Mouse (Mus musculus) embryonic facial prominence, embryonic 15.5 days (tissue): ENCODE results near the gene Cdrt4. TPM values are rescaled to one million over a fixed set of nuclear protein-coding genes. Genes with fewer than 3 reads are reported as not detected.

ENCODE experiments used
- ATAC-seq: fragments of 200-750 bp; cut with Nextera tagmentation; 2 replicates; pipeline ENCODE4 v1.8.0; 2017; ENCODE audit warnings: low read depth, moderate TSS enrichment; ENCODE audit not compliant: insufficient number of reproducible peaks, low FRiP score, low TSS enrichment
- H3K27ac ChIP-seq: fragments of 300-500 bp; sonication (generic); replicated peaks from 2 replicates; pipeline ENCODE4 v1.5.1; 2015; ENCODE audit warnings: mild to moderate bottlenecking, inconsistent platforms
- H3K27me3 ChIP-seq: fragments of 300-500 bp; sonication (generic); 2 replicates; pipeline ENCODE4 v1.6.1; 2015; ENCODE audit warnings: inconsistent platforms
- H3K36me3 ChIP-seq: fragments of 300-500 bp; sonication (generic); 2 replicates; pipeline ENCODE4 v1.6.1; 2015; ENCODE audit warnings: mild to moderate bottlenecking, inconsistent platforms
- H3K4me1 ChIP-seq: fragments of 300-500 bp; sonication (generic); 2 replicates; pipeline ENCODE4 v1.6.1; 2015; ENCODE audit warnings: inconsistent platforms
- H3K4me2 ChIP-seq: fragments of 300-500 bp; sonication (generic); replicated peaks from 2 replicates; pipeline ENCODE4 v1.6.1; 2015; ENCODE audit warnings: mild to moderate bottlenecking, inconsistent platforms
- H3K4me3 ChIP-seq: fragments of 300-500 bp; sonication (generic); replicated peaks from 2 replicates; pipeline ENCODE4 v1.5.1; 2015; ENCODE audit warnings: mild to moderate bottlenecking, inconsistent platforms
- H3K9ac ChIP-seq: fragments of 300-500 bp; sonication (generic); 2 replicates; pipeline ENCODE4 v1.6.1; 2015; ENCODE audit warnings: inconsistent platforms
- H3K9me3 ChIP-seq: fragments of 300-500 bp; sonication (generic); replicated peaks from 2 replicates; pipeline ENCODE4 v1.6.1; 2016; ENCODE audit warnings: inconsistent platforms
- WGBS: fragments of 180-500 bp; shearing (Covaris S2); methylation state at CpG from one replicate; pipeline ENCODE4 v1.1.7; 2015; 5-methylcytosine and 5-hydroxymethylcytosine counted together
- polyA plus RNA-seq: library from polyadenylated mRNA; unstranded; fragments of >200 nt; fragmentation: Nextera tagmentation; extraction: Ambion mirVana; gene quantifications from 2 replicates; pipeline ENCODE4 v1.2.1, GENCODE M21; 2015

Gene Cdrt4
- polyA plus RNA-seq, 1 experiment from 2014 or later, result 0.32 TPM

DNA sequence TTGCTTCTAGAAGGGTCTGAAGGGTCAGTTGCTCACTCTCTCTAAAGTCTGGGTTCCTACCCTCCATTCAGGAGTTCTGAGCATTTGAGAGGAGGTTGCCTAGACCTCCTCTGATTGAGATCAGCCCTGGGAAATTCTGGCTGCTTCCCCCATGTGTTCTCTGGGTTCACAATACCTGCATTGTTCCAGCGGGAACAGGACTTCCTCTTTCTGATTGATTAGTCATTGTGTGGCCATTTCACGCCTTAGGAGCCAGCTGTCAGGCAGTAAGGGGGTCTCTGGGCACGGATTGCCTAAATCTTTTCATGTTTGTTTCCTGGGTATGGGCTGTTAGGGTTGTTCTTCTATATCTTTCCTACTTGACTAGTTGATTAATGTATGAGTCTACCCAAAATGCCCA lies 32.8 kb downstream of the Cdrt4 start:
- H3K27ac ChIP-seq, result no peak overlapping the region
- no peaks in the 10 kb centered on the region for H3K27me3 ChIP-seq
- peaks cover 2% of the 10 kb centered on the region; the same call in 1 of the 2 replicates for H3K4me1 ChIP-seq
- no peak for ATAC-seq
- H3K4me2 ChIP-seq, result no peak overlapping the region
- no peak overlapping the region for H3K4me3 ChIP-seq
- no peak overlapping the region for H3K9ac ChIP-seq
- H3K9me3 ChIP-seq, result no peaks in the 10 kb centered on the region
- 25% methylated on average over 3 of the region's 3 CpGs for whole genome bisulfite sequencing
- no peaks in the 10 kb centered on the region for H3K36me3 ChIP-seq

DNA sequence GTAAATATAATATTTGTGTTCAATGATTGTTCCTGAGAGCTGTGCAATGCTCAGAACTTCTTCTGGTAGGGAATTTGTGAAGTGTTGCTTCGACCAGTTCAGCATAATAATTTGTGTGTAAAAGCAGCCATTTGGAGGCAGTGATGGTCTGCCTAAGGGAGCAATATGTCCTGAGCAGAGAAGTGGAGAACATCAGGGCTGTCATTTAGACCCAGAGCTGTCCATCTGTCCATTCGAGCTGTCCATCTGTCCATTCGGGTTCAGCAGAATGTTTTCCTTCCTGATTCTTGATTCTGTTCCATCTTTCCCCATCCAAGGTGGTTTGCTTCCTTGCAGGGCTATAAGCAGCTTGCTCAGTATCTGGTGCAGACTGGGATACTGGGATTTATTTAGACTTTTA lies 33.4 kb downstream of the Cdrt4 start:
- ATAC-seq, result no peak
- H3K36me3 ChIP-seq, result no peaks in the 10 kb centered on the region
- H3K9ac ChIP-seq, result no peak overlapping the region
- H3K9me3 ChIP-seq, result no peaks in the 10 kb centered on the region
- H3K4me1 ChIP-seq, result peaks cover 2% of the 10 kb centered on the region; the same call in 1 of the 2 replicates
- H3K4me2 ChIP-seq, result no peak overlapping the region
- no peak overlapping the region for H3K27ac ChIP-seq
- H3K27me3 ChIP-seq, result no peaks in the 10 kb centered on the region
- no peak overlapping the region for H3K4me3 ChIP-seq
- WGBS, result 63% methylated on average over 3 of the region's 3 CpGs

DNA sequence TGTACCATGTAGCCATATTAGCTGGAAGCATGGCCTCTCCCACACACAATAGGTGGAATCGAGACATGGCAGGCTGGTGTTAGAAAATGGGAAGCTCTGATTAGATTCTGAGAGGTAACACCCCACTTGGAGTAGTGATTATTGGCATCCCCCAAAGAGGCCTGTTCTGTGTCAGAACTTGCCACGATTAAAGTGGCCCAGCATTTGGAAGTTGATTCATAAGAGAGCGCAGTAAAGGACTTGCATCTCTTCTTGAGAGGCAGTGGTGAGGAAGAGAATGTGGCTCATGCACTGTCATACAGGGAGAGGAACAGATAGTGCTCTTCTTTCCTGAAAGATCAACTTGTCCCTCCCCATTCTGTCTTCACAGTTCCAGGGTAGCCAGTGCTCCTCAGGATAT lies 34.1 kb downstream of the Cdrt4 start:
- Histone ChIP-seq H3K9ac (no peak overlapping the region), H3K36me3 (no peaks in the 10 kb centered on the region), H3K4me1 (peaks cover 2% of the 10 kb centered on the region; the same call in 1 of the 2 replicates), H3K27me3 (no peaks in the 10 kb centered on the region), H3K27ac (no peak overlapping the region), H3K4me3 (no peak overlapping the region), H3K9me3 (no peaks in the 10 kb centered on the region), H3K4me2 (no peak overlapping the region)
- WGBS, result 81% methylated on average over 3 of the region's 3 CpGs
- no peak for ATAC-seq

- Histone ChIP-seq H3K4me3 (no peak overlapping the region), H3K27me3 (no peaks in the 10 kb centered on the region), H3K4me1 (peaks cover 2% of the 10 kb centered on the region; the same call in 1 of the 2 replicates), H3K27ac (no peak overlapping the region), H3K4me2 (no peak overlapping the region), H3K9ac (no peak overlapping the region), H3K36me3 (no peaks in the 10 kb centered on the region), H3K9me3 (no peaks in the 10 kb centered on the region)
- ATAC-seq, result no peak
- WGBS, result 65% methylated on average over 4 of the region's 4 CpGs
These were observed 35.6 kb downstream of the Cdrt4 start for GRCm38 (mm10) chr11:62986578-62986977.

GRCm38 (mm10) chr11:62990150-62990685 lies 39.2 kb downstream of the Cdrt4 start:
- 95% methylated on average over 3 of the region's 3 CpGs for WGBS
- no peaks in the 10 kb centered on the region for H3K27me3 ChIP-seq
- no peaks in the 10 kb centered on the region; the same call in 1 of the 2 replicates for H3K4me1 ChIP-seq
- no peak overlapping the region for H3K4me3 ChIP-seq
- H3K9me3 ChIP-seq, result no peaks in the 10 kb centered on the region
- H3K27ac ChIP-seq, result no peak overlapping the region
- no peak overlapping the region for H3K9ac ChIP-seq
- no peak overlapping the region for H3K4me2 ChIP-seq
- ATAC-seq, result no peak
- H3K36me3 ChIP-seq, result no peaks in the 10 kb centered on the region

DNA sequence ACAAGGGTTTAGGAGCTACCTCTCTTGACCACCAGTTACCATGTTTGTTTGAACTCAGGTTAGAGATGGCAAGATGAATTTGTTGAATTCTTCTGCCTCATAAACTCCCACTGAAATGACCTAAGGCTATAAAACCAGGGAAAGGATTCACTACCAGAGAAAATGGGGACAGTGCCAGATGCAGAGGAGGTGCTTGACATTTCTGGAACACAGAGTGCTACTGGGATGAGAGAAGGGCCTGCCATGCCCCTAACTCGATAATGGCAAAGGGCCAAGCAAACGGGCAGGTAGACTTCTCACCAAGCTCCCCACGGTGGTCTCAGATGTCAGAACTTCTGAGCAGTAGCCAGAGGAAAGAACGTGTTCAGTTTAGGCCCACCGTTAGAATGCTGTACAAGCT lies 39.8 kb downstream of the Cdrt4 start:
- Histone ChIP-seq H3K27ac (no peak overlapping the region), H3K27me3 (no peaks in the 10 kb centered on the region), H3K4me3 (no peak overlapping the region), H3K36me3 (no peaks in the 10 kb centered on the region), H3K4me2 (no peak overlapping the region), H3K4me1 (no peaks in the 10 kb centered on the region), H3K9ac (no peak overlapping the region), H3K9me3 (no peaks in the 10 kb centered on the region)
- 55% methylated on average over 5 of the region's 5 CpGs for WGBS
- ATAC-seq, result no peak

GRCm38 (mm10) chr11:62992545-62993242 lies 41.7 kb downstream of the Cdrt4 start:
- Histone ChIP-seq H3K9me3 (no peaks in the 10 kb centered on the region), H3K4me2 (no peak overlapping the region), H3K27me3 (no peaks in the 10 kb centered on the region), H3K36me3 (no peaks in the 10 kb centered on the region), H3K9ac (no peak overlapping the region), H3K4me3 (no peak overlapping the region), H3K27ac (no peak overlapping the region), H3K4me1 (peaks cover 13% of the 10 kb centered on the region)
- 86% methylated on average over 13 of the region's 13 CpGs for WGBS
- no peak for ATAC-seq

DNA sequence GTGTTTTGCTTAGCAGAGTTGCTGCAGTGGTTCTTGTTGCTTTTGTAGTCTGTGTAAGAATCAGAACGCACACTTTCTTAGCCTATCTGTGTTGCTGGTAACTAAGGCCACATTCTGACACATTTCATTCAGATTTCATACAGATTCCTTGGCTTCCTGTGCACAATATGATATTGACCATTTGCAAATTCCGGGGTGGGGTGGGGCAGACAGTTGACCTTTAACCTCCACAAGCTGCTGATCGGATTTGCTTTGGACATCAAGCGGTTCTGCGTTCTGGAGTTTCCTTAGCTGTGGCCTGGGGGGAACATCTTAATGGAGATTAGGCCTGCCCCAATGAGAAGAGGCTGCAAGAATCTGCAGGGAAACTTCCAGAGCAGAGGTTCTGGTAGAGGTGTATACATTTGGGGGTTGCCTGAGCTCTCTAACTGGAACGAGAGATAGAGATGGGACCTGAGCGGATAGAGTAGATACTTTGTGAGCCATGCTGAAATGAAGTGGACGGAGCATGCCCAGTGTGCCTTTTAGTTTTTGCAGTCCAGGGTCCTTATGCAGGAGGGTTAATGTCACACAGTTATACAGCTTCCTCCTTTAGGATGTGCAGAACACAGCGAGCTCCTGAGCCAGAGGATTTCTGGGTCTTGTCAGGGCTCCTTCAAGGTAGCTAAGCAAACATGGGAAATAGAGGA lies 44.2 kb downstream of the Cdrt4 start:
- H3K4me3 ChIP-seq, result no peak overlapping the region
- 75% methylated on average over 9 of the region's 9 CpGs for WGBS
- no peak overlapping the region for H3K4me2 ChIP-seq
- no peaks in the 10 kb centered on the region for H3K9me3 ChIP-seq
- no peak overlapping the region for H3K27ac ChIP-seq
- H3K4me1 ChIP-seq, result peaks cover 19% of the 10 kb centered on the region
- H3K9ac ChIP-seq, result no peak overlapping the region
- H3K27me3 ChIP-seq, result no peaks in the 10 kb centered on the region
- no peak for ATAC-seq
- H3K36me3 ChIP-seq, result no peaks in the 10 kb centered on the region

DNA sequence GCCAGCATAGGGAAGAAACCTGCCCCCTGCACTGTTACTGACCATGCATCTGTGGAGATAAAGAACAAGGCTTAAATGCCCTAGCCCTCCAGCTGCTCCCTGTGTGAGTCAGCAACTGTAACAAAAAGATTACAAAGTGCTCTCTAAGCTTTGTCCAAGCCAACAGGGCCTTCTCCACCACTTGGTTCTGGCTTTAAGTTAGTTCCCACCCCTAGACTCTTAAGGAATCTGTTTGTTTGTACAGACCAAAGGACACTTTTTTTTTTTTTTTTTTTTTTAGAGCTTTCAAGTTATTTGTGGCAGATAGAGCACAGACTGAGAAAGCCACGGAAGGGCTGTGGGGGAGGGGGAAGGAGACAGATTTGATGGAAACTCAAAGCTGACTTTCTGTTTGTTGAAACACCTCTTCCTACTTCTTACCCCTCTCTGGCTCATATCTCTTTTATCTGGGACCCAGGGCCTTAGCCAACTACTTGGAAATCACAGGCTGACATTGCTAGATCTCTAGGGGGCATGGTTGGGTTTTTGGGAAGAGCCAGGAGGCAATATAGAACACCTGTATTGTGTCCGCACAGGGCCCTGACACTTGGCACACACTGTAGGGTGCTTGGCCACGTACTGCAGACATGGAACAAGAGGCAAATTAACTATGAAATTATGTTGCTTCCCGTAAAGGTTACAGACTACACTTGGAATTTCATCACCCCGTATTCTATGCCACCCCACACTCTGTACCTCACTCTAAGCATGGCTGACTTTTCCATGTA lies 44.9 kb downstream of the Cdrt4 start:
- H3K27me3 ChIP-seq, result no peaks in the 10 kb centered on the region
- WGBS, result 62% methylated on average over 5 of the region's 5 CpGs

GRCm38 (mm10) chr11:62996522-62996898 lies 45.5 kb downstream of the Cdrt4 start:
- ATAC-seq, result no peak
- H3K4me1 ChIP-seq, result peaks cover 19% of the 10 kb centered on the region
- H3K4me2 ChIP-seq, result no peak overlapping the region
- no peak overlapping the region for H3K4me3 ChIP-seq
- no peak overlapping the region for H3K9ac ChIP-seq
- 0 out of 2 replicates have a peak overlapping the region, but pooled peaks have one; percentile 51 for H3K27ac ChIP-seq
- WGBS, result 75% methylated on average over 4 of the region's 4 CpGs
- no peaks in the 10 kb centered on the region for H3K27me3 ChIP-seq
- no peaks in the 10 kb centered on the region for H3K36me3 ChIP-seq
- no peaks in the 10 kb centered on the region for H3K9me3 ChIP-seq

More for the DNA sequence above, 44.9 kb downstream of the Cdrt4 start:
- Histone ChIP-seq H3K36me3 (no peaks in the 10 kb centered on the region), H3K4me3 (no peak overlapping the region), H3K9me3 (no peaks in the 10 kb centered on the region), H3K9ac (no peak overlapping the region), H3K27ac (peak overlapping the region; percentile 51; the same call in 1 of the 2 replicates), H3K4me2 (no peak overlapping the region), H3K4me1 (peaks cover 19% of the 10 kb centered on the region)
- ATAC-seq, result no peak
